Mouse (Mus musculus) heart, postnatal 36 days (tissue): ENCODE data around the gene Shisa5. TPM values are rescaled to one million over a fixed set of nuclear protein-coding genes. Genes with fewer than 3 reads are reported as not detected.

Experiments used
- DNase-seq, 2 experiments: peaks; one replicate each; pipeline ENCODE4 v3.0.0; 2021 to 2022
- intact Hi-C: fragments of 180-260 bp; cut with DNase I; formaldehyde crosslinking; loops from one replicate; pipeline ENCODE4 v1.15.1; 2025
- total RNA-seq, 2 experiments: library from RNA; stranded (reverse); gene quantifications; 2 replicates each; pipeline ENCODE4 v1.2.3; 2021

Gene Shisa5
- 10 to 100 TPM; 36.1 to 51.4 TPM for total RNA-seq

DNA sequence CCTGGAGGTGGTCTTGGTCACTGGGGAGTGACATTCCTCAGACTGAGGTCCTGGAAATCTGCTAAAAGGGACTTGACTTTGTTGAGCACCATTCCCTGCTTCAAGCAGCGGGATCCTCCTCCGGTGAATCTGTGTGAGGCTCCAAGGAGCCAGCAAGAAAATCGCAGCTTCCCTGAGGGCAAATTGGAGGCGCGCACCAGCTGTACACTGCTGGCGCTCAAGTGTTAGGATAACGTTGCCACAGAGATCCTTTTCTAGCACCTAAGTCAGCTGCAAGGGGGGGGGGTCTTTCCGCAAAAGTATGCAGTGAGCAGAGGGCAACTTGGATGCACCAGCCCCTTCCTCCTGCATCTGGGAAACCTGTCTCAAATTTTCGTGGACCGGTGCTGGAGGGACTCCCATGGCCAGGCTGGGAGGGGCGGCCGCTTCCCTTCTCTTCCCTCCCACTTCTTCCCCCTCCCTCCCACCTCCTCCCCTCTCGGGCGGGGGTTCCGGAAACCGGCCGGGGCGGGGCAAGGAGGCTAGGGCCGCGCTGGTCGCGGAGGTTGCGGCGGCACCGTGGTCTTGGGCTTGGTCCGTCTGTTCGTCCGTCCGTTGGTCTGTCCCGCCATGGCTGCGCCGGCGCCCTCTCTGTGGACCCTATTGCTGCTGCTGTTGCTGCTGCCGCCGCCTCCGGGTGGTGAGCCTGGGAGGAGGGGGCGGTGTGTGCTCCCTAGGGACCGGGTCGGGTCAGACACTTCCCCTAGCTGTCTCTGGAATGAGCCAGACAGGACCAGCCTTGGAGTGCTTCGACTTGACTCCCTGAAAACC lies at the start of gene Shisa5:
Gene Shisa5 (plus strand): TSS at position 480 of the 810 bp plus-strand sequence.
- peak; percentile 89 to 90 for DNase-seq
- intact Hi-C loops, result loop anchor here (2.0 kb wide), 2 partner anchors 21 to 35 kb away; partner anchors contain the start of gene Trex1

DNA sequence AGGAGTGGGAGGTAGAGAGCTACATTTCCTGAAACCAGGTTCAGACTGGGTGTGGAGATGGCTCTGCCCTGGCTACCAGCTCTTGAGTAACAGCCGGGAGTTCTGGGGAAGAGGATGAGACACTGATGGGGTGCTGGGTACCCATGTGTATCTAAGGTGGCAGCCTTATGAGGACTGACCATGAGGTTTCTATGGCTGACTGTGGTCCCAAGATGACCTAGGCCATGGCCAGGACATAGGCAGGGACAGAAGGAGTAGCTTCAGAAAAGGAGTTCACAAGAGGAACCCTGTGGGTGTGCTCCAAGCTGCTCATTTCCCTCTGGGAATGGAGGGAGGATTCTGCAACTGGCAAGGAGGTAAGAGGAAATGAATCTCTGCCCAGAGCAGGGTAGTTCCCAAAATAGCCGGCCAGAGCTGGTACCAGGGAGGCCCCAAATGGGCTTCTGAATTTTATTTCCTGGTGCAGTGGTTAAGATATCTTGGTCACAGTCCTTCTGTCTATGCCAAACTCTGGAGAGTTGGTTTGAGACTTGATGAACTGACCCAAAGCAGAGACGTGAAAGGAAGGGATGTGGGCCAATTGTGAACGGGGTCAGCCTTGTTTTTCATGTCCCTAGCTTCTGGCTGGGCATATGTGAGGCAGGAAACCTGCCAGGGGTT lies 48.4 kb upstream of the Shisa5 start:
- intact Hi-C loops, result loop anchor here (2.0 kb wide), 1 partner anchor 51 kb away; no protein-coding TSS in a partner anchor
- DNase-seq, result peak; percentile 16 to 28

DNA sequence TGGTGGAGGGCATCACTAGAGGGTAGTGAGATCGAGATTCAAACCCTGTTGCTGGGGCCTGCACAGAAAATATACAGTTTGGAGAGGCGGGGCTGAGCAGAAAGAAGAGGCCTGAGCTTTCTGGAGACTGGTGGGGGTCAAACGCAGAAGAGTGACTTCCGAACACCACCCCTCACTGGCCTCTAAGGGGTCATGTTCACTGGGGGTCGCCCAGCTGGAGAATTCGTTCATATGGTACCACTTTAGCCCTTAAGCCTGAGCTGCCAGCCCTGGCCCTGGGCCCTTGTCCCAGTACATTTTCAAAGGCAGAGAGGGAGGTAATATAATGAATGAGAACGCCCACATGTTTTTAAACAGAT lies 47.9 kb upstream of the Shisa5 start:
- no peak for DNase-seq
- intact Hi-C loops, result no loop called here

DNA sequence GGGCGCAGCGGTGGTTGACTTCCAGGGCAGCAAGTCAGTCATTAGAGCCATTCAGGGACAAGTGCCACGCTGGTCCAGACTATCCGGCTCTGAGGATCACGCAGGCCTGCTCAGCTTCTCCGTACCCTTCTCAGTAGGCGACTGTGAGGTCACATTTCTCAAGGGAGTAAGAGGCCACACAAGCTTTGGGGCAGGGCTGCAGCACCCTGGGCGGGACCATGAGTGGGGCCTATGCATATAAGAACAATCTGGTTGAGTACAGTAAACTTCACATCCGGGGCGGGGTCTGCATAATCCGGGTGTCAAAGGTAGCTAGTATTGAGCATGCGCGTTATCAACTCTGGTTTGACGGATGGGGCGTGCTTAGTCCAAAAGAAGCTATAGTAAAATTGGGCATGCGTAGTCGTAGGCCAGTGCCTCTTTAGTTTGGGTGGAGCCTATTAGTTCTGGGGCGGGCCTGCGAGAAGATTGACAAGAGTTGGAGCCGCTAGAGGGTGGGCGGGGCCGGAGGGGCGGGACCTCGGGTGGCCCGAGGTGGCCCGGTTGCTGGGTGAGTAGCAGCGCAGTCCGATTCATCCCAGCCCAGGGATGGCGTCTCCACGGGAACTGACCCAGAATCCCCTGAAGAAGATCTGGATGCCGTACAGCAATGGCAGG lies 46.8 kb upstream of the Shisa5 start, which contains the start of gene Pfkfb4:
Gene Pfkfb4 (plus strand): TSS at position 351 of the 657 bp plus-strand sequence.
- peak; percentile 90 to 91 for DNase-seq
- intact Hi-C loops, result no loop called here

DNA sequence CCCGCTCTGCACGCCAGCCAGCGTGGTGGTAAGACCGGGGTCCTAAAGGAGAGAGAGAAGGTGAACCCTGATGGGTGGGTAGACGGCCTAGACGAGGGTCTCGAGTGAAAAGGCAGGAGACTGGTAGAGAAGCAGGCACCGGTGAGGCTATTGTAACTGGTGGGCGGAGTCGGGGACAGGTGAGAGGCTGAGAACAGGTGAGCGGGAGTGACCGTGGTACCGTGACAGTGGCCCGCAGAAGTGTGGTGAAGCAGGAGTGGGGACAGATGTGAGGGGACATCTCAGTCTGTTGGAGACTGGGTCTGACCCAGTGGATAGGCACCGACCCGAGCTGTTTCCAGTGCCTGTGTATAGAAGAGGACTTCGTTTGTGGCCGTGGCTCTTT lies 46.3 kb upstream of the Shisa5 start:
- DNase-seq, result no peak
- intact Hi-C loops, result no loop called here

DNA sequence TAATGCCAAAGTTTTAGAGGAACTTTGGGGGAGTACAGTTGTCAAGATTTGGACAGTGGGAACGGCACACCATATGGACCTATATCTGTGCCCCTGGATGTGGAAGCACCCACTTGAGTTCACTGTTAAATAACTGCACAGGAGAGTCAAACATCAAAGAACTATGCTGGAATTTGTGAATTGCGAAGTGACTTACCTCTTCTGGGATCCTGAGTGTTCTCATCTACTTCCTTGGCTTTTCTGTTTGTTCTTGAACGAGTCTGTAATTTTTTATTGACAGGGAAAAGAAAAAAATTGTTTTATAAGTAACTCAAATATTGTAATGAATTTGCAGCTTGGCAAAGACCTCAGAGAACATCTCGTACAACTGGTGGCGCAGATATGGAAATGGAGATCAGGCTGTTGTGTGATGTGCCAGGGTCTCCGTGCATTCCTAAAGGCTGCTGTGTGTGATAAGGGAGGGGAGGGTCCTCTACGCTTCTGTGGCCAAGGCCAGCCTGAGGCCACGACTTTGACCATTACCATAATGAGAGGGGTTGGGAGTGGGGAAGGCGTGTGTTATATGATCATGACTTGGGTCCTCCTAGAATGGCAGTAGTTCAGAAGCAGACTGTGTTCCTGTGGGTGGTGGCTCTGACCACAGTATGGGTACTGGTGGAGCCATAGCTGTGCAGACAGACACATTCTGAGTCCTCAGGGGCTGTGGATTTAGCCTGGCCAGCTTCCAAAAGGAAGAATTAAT lies 45.6 kb upstream of the Shisa5 start:
- no peak for DNase-seq

DNA sequence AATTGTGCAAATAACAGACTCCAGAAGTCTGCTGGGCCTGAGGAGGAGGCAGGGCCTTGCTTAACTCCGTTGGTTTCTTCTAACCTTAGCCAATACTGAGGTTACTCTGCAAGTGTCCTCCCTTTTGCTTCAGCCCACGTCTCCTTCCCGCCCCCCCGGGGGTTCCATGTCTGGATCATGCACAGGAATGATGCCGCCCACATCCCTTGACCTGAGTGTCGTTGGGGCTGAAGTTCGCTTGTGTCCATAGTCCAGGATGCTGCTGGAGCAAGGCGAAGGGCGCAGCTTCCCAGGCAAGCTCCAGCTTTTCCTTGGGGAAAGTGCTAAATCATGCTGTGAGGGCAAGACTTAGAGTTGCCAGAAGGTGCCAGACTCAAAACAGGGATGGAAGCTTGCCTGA lies 42.0 kb upstream of the Shisa5 start:
- intact Hi-C loops, result no loop called here
- DNase-seq, result no peak

More for the DNA sequence above, 45.6 kb upstream of the Shisa5 start:
- intact Hi-C loops, result no loop called here

DNA sequence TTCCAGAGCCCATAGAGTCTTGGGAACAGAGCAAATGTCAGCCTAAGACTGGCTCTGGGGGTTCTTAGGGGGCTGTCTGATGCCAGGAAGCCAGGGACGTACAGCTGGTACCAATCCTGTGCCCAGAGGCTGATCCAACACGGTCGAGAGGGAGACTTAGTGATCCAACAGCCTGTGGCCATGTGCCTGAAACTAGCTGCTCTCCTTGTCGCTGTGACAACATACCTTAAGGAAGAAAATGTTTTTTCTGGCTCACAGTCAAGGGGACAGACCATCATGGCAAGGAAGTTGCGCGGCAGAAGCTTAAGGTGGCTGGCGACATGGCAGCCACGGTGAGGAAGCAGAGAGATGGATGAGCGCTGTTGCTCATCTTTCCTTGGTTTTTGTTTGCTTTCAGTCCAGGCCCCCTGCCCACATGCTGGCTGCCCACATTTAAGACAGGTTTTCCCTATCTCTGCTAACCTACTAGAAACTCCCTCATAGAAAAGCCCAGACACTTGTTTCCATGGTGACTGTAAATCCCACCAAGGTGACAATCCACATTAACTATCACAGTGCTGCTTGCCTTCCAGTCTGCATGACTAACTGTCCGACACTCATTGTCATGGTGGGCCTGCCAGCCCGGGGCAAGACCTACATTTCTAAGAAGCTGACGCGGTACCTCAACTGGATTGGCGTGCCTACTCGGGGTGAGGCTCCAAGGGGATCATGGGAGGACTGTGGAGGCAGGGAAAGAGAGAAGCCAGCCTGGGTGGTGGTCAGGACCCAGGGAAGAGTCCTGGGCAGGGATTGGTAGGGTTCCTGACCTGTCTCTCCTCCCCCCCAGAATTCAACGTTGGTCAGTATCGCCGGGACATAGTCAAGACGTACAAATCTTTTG lies 39.8 kb upstream of the Shisa5 start:
- DNase-seq, result peak in 1 of 2 experiments; percentile 19
- intact Hi-C loops, result loop anchor here (1.0 kb wide), 1 partner anchor 124 kb away; no protein-coding TSS in a partner anchor

DNA sequence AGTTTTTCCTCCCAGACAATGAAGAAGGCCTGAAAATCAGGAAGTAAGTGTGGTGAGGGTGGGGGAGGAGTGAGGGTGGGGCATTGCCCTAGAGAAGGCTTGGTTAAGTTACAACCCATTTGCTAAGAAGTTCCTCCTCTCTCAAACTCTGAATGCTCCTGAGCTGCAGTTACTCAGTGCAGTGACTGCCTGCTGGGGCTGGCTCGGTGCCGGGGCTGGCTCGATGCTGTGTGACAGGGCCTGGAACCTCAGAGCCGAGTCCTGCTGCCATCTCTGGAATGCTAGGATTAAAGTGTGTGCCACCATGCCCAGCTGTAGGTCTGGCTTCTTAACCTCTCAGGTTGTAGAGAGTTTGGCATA lies 39.2 kb upstream of the Shisa5 start:
- intact Hi-C loops, result loop anchor here (1.0 kb wide), 1 partner anchor 123 kb away; no protein-coding TSS in a partner anchor
- DNase-seq, result no peak

DNA sequence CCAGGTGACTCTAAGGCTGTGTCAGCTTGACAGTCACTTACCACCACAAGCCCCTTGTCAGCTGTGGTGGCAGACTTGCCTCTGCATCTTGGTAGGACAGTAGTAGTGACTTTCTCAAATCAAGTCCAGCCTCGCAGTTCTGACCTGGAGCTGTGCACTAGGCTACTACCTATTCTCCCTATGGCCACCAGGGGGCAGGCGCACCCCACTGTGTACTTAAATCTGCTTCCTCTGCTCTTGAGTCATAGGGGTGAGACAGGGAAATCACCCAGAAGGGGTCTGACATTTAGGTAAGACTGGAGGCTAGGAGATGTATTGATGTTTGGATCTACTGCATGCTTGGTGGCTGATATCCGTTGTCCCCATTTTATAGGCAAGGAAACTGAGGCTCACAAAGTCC lies 37.6 kb upstream of the Shisa5 start:
- intact Hi-C loops, result loop anchor here (5.0 to 10.0 kb wide), 2 partner anchors 607 to 834 kb away; partner anchors contain the start of gene Nme6
- peak; percentile 66 to 72 for DNase-seq

DNA sequence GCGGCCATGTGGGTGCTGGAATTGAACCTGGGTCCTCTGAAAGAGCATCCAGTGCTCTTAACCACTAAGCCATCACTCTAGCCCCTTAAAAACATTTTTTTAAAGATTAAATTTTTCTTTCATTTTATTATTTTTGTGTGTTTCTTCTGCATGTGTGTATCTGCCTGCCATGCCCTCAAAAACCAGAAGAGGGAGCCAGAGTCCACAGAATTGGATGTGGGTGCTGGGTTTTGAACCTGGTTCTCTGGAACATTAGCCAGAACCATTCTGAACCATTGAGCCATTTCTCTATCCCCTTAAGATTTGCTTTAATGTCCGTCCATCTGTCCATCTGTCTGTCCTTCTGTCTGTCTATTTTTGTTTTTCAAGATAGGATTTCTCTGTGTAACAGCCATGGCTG lies 35.2 kb upstream of the Shisa5 start:
- intact Hi-C loops, result loop anchor here (2.0 to 10.0 kb wide), 3 partner anchors 36 to 832 kb away; partner anchors contain the start of genes Nme6 and Shisa5
- peak; percentile 56 to 72 for DNase-seq

DNA sequence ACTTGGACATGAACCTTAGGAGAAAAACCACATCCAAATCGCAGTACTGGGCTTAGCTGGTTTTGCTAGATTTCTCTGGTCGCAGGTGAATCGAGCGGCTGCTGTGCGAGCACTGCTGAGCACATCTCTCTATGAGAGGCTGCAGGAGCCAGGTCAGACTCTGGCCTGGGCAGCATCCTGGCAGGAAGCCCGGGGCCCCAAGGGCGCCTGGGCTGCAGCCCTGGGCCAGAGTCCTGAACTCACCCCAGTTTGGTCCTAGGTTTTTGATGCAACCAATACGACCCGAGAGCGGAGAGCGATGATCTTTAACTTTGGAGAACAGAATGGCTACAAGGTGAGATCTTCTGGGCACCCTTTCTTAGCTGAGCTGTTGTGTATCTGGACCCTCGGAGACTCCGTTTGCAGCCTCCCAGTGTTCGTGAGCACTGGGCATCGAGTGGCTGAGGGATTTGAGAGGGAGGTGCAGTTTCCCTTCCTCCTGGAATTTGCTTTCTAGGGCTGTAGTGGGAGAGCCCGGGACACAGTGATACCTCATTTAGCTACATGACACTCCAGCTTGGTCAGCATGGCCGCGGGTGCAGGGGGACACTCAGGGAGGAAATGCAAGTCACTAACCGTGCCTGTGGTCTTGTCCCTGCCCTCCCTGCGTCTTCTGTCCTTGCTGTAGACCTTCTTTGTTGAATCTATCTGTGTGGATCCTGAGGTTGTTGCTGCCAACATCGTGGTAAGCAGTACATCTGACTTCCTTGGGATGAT lies 31.2 kb upstream of the Shisa5 start:
- no peak for DNase-seq
- intact Hi-C loops, result loop anchor here (10.0 kb wide), 1 partner anchor 828 kb away; the partner anchor contains the start of gene Nme6

DNA sequence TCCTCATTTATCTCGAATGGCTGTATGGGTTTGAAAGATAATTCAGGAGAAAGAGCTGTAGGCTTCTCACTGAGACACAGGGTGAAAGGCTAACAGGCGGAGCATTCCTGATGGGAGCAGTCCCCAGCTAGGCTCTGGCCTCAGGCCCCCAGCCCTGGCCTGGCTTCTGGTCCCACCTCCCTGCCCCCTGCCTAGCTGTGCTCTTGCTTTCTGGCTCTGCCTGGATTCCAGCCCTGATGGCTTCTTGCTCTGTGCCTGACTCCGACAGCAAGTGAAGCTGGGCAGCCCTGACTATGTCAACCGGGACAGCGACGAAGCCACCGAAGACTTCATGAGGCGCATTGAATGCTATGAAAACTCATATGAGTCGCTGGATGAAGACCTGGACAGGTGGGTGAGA lies 30.3 kb upstream of the Shisa5 start:
- intact Hi-C loops, result loop anchor here (10.0 kb wide), 1 partner anchor 827 kb away; the partner anchor contains the start of gene Nme6
- DNase-seq, result no peak

DNA sequence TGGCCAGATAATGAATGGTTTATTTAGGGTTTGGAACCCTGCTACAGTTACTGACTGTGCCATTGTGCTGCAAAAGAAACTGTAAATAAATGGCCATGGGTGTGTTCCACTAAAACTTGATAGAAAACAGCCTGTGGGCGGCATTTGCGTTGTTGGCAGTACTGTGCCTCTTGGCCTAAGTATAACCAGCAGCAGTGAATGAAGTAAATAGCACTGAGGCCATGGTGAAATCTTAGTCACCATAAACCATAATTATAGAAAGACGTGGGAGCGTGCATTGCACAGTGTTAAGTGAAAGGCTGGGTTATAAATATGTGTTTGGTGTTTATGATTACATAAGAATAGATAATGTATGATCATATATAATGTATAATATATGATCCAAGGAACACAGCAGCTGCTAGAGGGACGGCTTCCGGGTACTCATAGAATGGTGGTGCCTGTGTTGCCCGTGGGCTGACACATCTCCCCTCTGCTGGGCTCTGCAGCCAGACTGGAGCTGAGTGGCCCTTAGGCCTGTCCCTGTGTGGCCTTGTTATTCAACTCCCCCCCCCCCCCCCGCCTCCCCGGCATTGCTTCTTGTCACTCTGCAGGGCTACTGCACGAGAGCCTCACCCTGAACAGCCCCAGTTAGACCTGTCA lies 29.2 kb upstream of the Shisa5 start:
- intact Hi-C loops, result loop anchor here (10.0 kb wide), 1 partner anchor 826 kb away; the partner anchor contains the start of gene Nme6

DNA sequence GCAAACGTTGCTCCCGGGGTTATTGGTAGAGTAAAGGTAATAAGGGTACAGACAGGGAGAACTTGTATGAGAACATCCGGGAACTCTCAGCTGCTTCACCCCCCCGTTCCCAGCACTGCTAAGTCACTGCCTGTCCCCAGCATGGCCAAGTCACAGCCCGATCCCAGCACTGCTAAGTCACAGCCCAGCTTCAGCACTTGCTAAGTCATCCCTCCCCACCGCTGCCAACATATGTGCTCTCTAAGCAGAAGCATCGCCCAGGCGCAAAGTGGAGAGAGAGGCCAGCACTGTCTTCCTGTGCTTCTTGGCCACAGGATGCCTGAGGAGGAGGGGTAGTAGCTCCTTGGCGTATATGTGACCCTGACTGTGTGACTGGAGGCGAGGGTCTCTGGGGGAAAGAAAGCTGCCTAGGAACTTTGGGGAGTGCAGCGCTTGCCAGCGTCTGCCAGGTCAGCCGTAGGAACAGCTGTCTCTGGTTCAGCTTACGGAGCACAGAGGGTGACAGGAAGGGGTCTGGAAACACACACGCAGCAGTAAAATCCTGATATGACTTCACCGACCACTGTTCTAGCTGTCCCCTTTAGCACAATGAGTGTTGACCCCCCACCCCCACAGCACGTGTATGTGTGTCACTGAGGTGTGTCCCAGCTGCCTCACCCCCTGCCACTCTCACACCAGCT lies 28.6 kb upstream of the Shisa5 start:
- intact Hi-C loops, result loop anchor here (10.0 kb wide), 1 partner anchor 825 kb away; the partner anchor contains the start of gene Nme6

More for the DNA sequence above, 29.2 kb upstream of the Shisa5 start:
- DNase-seq, result no peak

DNA sequence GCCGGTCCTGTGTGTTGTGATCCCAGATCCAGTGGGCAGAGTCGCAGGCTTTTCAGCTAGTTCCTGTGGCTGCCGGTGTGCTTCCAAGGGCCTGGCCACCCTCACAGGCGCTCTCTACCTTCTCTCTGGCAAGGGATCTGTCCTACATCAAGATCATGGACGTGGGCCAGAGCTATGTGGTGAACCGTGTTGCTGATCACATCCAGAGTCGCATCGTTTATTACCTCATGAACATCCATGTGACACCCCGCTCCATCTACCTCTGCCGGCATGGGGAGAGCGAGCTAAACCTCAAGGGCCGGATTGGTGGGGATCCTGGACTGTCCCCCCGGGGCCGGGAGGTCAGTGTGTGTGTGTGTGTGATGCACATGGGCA lies 28.1 kb upstream of the Shisa5 start:
- intact Hi-C loops, result no loop called here

More for the DNA sequence above, 28.6 kb upstream of the Shisa5 start:
- DNase-seq, result peak; percentile 33 to 50

DNA sequence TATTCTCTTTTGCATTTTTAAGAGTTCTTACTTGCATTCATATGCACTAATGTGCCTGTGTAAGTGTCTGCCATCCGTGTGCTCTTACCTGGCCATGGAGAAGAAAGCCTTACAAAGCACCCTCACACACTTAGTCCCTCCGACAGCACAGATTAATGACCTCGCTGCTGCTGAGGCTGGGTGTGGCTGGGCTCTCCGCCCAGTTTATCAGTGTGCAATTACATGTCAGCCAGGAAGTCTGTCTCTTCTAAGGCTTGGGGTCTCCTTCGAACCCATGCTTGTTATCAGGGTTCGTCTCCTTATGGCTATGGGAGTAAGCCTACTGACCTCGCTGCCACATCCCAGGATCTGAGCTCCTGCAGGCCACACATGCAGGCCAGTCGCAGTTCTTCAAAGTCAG lies 23.0 kb upstream of the Shisa5 start:
- DNase-seq, result no peak
- intact Hi-C loops, result no loop called here

More for the DNA sequence above, 28.1 kb upstream of the Shisa5 start:
- DNase-seq, result no peak
